Mouse (Mus musculus) WW6 (cell line): ENCODE measurements around the gene Bend4.
A peak's percentile ranks its signal among the peaks of the same experiment; 100 is the strongest.

ENCODE experiments used
- DNase-seq: peaks from one replicate; pipeline ENCODE4 v3.0.0-alpha.2; 2013; ENCODE audit warnings: low read depth, low spot score

Bend4 gene

GRCm38 (mm10) chr5:67427443-67428360 is at the start of gene Bend4:
Bend4 (minus strand) TSS chr5:67428310.
- DNase-seq = peak; percentile 70

DNA sequence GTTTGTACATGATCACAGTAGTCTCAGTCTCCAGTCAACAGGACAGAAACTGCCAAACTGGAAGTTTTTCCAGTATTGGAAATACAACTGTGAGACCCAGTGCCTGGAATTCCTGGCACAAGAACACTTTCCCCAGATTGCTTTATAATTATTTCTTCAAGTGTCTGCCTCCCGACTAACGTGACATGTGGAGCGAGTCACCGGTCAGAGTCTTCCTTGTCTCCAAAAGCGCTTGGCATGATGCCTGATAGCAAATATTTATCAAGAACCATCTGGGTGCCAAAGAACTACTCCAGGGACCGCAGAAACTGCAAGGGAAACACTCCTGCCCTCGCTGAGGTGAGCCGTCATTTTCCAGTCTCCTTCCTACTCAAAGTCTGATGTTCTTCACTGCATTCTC is 45.6 kb upstream of the Bend4 start:
- no peak for DNase-seq

- no peak for DNase-seq
Measured at GRCm38 (mm10) chr5:67473094-67473493, 45.0 kb upstream of the Bend4 start.

DNA sequence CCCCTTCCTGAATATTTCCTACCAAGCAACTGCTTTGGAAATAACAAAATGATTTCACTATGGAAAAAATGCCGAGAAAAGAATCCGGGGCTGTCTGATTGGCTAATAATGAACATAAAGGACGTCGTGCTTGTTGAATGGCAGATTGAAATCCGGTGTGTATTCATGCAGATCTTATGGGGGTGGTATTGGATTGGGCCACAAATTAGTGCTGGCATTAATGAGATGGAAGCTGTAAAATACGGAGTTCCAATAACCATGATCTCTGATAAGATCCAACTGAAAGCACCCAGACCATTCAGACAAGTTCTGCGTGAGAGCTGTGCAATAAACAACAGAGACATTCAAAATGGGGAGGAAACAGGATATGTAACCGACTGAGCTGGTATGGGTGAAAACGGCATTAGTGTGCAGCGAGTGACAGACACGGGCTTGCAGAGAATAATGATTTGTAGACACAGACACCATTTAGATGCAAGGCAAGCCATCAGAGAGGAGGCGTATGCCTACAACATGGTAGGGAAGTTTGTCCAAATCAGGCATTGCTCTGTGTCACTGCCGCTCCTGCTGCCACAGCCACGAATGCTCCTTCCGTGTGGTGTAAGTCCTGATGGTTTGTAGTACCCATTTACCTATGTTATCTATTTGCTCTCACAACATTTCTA is 38.9 kb upstream of the Bend4 start:
- no peak for DNase-seq

DNA sequence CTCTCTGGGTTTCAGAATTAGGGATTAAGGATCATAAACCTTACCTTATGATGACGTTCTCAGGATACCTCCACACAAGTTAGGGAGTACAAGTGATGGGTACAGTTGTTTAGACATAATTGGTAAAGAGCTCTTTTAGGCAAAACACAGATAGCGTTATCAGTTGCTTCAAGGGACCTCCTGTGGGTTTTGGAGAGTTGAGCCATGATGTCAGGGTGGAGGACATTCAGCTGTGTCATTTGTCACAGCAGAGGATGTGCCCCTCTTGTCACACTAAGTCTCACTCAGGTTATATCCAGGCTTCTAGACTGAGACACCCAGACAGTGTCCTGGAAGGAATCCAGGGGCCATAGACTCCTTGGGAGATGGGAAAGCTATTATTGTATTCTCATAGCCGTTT is 36.8 kb upstream of the Bend4 start:
- no peak for DNase-seq

DNA sequence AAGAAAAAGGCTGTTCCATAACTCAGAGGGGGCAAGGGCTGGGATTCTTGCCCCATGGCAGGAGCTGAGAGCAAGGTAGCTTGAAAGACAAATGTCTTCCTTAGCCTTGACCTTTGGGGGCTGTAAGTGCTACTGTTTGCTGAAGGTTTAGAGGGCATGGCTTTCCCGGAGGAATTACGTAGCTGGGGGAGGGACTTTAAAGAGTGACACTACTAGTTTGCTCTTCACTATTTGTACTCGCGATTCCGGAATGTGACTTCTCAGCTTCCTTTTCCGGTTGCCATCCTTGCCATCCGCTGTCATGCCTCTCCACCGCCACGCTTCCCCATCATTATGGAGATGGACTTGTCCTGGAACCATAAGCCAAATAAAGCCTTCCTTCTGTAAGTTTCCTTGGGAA is 35.5 kb upstream of the Bend4 start:
- DNase-seq = no peak

DNA sequence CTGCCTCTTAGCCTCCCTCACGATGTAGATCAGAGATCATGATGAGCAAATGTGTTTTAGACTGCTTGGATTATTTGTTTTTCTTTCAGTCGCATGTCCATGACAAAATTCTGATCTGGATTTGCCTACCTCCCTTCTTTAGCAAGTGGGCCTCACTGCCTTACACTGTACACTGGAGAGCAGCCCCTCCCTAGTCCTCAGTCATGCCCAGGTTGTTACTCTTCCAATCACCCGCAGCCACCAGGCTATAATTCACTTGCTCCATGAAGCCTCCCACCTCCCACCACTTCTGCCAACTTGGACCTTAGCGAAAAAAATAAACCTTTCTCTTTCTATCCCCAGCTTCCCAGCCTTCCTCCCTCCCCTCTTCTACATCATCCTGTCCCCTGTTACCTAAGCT is 34.2 kb upstream of the Bend4 start:
- DNase-seq = no peak

- no peak for DNase-seq
Measured at GRCm38 (mm10) chr5:67456841-67457240, 28.7 kb upstream of the Bend4 start.

GRCm38 (mm10) chr5:67454282-67454681 is 26.2 kb upstream of the Bend4 start:
- no peak for DNase-seq

GRCm38 (mm10) chr5:67449957-67450630 is 22.0 kb upstream of the Bend4 start:
- DNase-seq = no peak

DNA sequence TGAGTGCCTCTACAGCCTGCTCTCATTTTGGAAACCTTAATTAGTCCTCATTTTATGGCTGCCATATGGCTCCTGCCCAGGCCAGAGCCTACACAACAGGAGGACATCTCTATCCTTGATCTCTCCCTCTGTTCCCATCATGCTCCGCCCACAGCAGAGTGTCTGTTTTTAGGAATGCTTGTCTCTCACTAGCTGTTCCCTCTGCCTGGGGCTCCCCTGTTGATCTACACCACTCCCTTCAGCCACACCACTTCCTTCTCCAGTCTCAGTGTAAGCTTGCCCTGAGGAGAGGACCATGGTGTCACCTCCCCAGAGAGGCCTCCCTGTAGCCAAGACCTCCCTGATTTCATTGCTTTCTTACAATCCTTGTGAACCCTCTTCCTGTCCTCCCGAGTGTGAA is 18.4 kb upstream of the Bend4 start:
- no peak for DNase-seq

DNA sequence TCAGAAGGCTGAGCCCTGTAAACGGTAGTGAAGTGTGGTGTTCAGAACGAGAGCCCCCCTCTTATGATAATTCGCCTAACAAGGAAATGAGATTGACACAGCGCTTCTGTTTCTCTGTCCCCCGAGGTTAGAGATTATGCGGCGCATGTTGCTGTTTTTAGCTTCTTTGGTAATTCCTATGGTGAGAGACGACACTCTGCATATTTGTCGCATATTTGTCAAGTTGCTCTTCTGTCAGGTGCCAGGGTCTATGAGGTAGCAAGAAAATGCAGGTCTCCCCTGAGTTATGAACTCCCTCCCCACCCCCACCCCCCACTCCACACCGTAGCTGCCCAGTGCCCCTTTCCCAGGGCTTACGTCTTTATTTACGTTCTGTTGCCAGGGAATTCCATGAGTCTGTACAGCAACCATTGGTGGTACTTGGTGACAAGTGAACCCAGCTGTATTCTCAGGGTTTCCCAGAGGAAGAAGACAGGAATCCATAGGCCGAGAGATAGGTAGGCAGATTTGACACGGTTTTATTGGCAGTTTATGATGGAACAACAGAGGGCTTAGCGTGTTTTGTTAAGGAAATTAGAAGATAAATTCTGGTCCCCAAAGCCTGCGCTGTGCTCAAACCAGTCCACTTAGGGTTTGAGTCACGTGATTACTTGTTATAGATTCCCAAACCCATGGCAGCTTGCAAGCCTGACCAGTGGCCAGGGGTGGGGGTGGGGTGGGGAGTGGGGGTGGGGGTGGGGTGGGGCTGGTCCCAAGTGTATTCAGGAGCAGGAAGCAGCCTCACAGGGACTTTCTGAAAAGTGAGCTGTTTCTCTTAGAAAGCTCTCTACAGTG is 16.3 kb upstream of the Bend4 start:
- no peak for DNase-seq

GRCm38 (mm10) chr5:67442813-67443450 is 14.8 kb upstream of the Bend4 start:
- no peak for DNase-seq

DNA sequence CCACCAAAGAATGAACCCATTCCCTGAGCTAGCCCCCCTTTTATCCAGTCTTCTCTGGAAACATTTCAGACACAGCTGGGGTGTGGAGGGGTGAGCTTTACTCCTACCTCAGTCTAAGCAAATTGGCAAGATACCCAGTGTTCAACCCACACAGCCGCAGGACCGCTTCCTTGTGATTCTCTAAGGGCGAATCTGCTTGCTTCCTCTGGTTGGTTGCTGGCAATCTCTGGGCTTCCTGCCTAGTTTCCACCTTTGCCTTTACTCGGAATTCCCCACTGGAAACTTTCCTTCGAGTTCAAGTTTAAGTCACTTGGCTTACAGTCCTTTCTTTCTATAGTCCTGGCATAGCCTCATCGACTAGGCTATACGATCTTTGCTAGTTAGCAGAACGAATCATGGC is 12.5 kb upstream of the Bend4 start:
- no peak for DNase-seq

- DNase-seq = no peak
Measured at GRCm38 (mm10) chr5:67437403-67437802, 9.3 kb upstream of the Bend4 start.

DNA sequence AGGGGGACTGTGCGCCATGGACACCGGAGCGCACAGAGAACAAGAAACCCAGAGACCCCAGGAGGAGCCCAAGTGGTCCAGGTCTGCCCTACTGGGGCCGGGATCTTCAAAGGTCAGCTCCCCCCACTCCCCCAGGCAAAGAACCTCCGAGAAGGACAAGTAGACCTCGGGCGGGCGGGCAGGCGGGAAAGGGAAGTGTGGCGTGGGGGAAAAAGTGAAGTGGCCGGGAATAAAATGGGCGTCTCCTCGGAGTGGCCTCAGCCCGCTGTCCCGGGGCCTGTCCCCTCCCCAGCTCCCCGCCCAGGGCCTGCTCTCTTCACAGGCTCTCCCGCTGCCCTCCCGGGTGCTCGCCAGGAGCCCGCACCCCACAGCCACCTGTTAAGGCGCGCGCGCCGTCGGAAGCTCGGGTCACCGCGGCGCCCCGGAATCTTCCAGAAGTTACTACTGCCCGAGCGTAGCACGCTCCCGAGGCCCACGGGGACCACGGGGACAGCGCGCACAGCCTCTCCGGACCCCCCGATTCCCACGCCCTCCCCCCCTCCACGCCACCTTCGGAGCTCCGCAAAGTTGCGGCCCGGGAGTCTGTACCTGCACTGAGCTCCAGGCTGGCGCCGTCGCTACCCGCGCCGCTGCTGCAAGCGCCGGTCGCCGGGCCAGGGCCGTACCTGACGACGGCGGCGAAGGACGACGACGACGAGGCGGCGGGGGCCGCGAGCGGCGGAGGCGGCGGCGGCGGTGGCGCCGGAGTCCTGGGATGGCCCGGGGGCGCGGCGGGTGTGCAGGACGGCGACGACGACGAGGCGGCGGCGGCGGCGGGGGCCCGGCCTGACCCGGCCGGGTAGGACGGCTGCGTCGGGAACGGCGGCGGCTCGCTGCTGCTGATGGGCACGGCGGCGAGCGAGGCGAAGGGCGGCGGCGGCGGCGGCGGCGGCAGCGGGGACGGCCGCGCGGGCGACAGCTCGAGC is 1.4 kb downstream of the Bend4 start:
- no peak for DNase-seq

- no peak for DNase-seq
Measured at GRCm38 (mm10) chr5:67426011-67426410, 2.1 kb downstream of the Bend4 start.

GRCm38 (mm10) chr5:67424636-67425035 is 3.5 kb downstream of the Bend4 start:
- no peak for DNase-seq

GRCm38 (mm10) chr5:67423963-67424362 is 4.1 kb downstream of the Bend4 start:
- DNase-seq = no peak

GRCm38 (mm10) chr5:67423326-67423725 is 4.8 kb downstream of the Bend4 start:
- DNase-seq = no peak
